Mouse (Mus musculus) liver, adult 2 months (tissue): ENCODE results near the gene Pde9a. TPM values are rescaled to one million over a fixed set of nuclear protein-coding genes. Genes with fewer than 3 reads are reported as not detected.

ENCODE experiments used
- DNase-seq: peaks from one replicate; pipeline ENCODE4 v3.0.0-alpha.2; 2011; ENCODE audit warnings: low read depth, low spot score; ENCODE audit errors: extremely low read depth
- H3K27ac ChIP-seq: fragments of 200-500 bp; replicated peaks from 2 replicates; pipeline ENCODE4 v1.5.1; 2012; ENCODE audit warnings: low read depth, mild to moderate bottlenecking, control low read depth, inconsistent platforms, low read length; ENCODE audit not compliant: insufficient read depth
- H3K27me3 ChIP-seq: fragments of 200-500 bp; 2 replicates; pipeline ENCODE4 v1.6.1; 2012; ENCODE audit warnings: mild to moderate bottlenecking, moderate library complexity, low read length, inconsistent platforms; ENCODE audit not compliant: control insufficient read depth, insufficient read depth
- H3K36me3 ChIP-seq: fragments of 200-500 bp; 2 replicates; pipeline ENCODE4 v1.6.1; 2012; ENCODE audit warnings: low read length, inconsistent platforms; ENCODE audit not compliant: control insufficient read depth, insufficient read depth
- H3K4me1 ChIP-seq: fragments of 200-500 bp; 2 replicates; pipeline ENCODE4 v1.6.1; 2011; ENCODE audit warnings: low read length; ENCODE audit not compliant: control insufficient read depth, insufficient read depth
- H3K4me3 ChIP-seq: fragments of 200-500 bp; 2 replicates; pipeline ENCODE4 v1.5.1; 2011; ENCODE audit warnings: low read depth, mild to moderate bottlenecking, control low read depth, low read length, moderate library complexity; ENCODE audit not compliant: insufficient read depth
- H3K79me2 ChIP-seq: fragments of 200-500 bp; 2 replicates; pipeline ENCODE4 v1.6.1; 2012; ENCODE audit warnings: inconsistent platforms, mild to moderate bottlenecking, low read length, moderate library complexity; ENCODE audit not compliant: control insufficient read depth, insufficient read depth
- H3K9ac ChIP-seq: fragments of 200-500 bp; 2 replicates; pipeline ENCODE4 v1.6.1; 2012; ENCODE audit warnings: low read depth, mild to moderate bottlenecking, control low read depth, inconsistent platforms, low read length
- CTCF ChIP-seq: fragments of 200-500 bp; IDR thresholded peaks from 2 replicates; pipeline ENCODE4 v1.5.1; 2011; ENCODE audit warnings: low read depth, low read length, control low read depth
- POLR2A ChIP-seq: fragments of 200-500 bp; IDR thresholded peaks from 2 replicates; pipeline ENCODE4 v1.6.1; 2011; ENCODE audit warnings: low read length, control low read depth; ENCODE audit not compliant: insufficient read depth; ENCODE audit errors: extremely low read depth
- WGBS: fragments of 180-500 bp; shearing (Covaris S2); methylation state at CpG from one replicate; pipeline ENCODE4 v1.1.7; 2018; 5-methylcytosine and 5-hydroxymethylcytosine counted together
- polyA plus RNA-seq: library from polyadenylated mRNA; depleted of rRNA; stranded (reverse); fragments of >200 nt; gene quantifications from 2 replicates; pipeline ENCODE4 v1.2.3, GENCODE M21; 2012; rRNA removed
- total RNA-seq: library from RNA; depleted of rRNA; stranded (reverse); fragments of >200 nt; gene quantifications from 2 replicates; pipeline ENCODE4 v1.2.3, GENCODE M21; 2014; rRNA removed

Gene Pde9a
- total RNA-seq (9.1 and 12.6 TPM in 2 replicates), polyA plus RNA-seq (51.1 and 66.9 TPM in 2 replicates)

- H3K79me2 ChIP-seq = peaks cover 22% of the 10 kb centered on the region
- no peaks in the 10 kb centered on the region for H3K36me3 ChIP-seq
- WGBS = 5% methylated on average over 52 of the region's 56 CpGs
- peak within 1 kb of the TSS; percentile 94 for H3K4me3 ChIP-seq
- peak within 1 kb of the TSS; percentile 86 for H3K27ac ChIP-seq
- no peaks in the 10 kb centered on the region for H3K27me3 ChIP-seq
- no peak for DNase-seq
- TF ChIP-seq CTCF (no peak), POLR2A (0 out of 2 replicates have a peak, but pooled peaks have one; percentile 47)
- H3K9ac ChIP-seq = peak within 1 kb of the TSS; percentile 76
- H3K4me1 ChIP-seq = peaks cover 33% of the 10 kb centered on the region
Measured at GRCm38 (mm10) chr17:31385671-31386665, at the start of gene Pde9a. Gene Pde9a (plus strand): TSS chr17:31386210.

- no peaks in the 10 kb centered on the region for H3K36me3 ChIP-seq
- no peak overlapping the region for H3K4me3 ChIP-seq
- DNase-seq = no peak
- H3K27me3 ChIP-seq = no peaks in the 10 kb centered on the region
- no peaks in the 10 kb centered on the region for H3K79me2 ChIP-seq
- no peak for TF ChIP-seq POLR2A
- no peak for TF ChIP-seq CTCF
- no peaks in the 10 kb centered on the region for H3K4me1 ChIP-seq
- H3K9ac ChIP-seq = no peak overlapping the region
- no peak overlapping the region for H3K27ac ChIP-seq
- 94% methylated on average over 2 of the region's 2 CpGs for WGBS
Measured at GRCm38 (mm10) chr17:31339769-31340168, 46.2 kb upstream of the Pde9a start.

- Histone ChIP-seq H3K27ac (no peak overlapping the region), H3K4me1 (no peaks in the 10 kb centered on the region), H3K79me2 (no peaks in the 10 kb centered on the region), H3K4me3 (no peak overlapping the region), H3K36me3 (no peaks in the 10 kb centered on the region), H3K27me3 (no peaks in the 10 kb centered on the region), H3K9ac (no peak overlapping the region)
- TF ChIP-seq POLR2A (no peak), CTCF (no peak)
- WGBS = 84% methylated on average over 6 of the region's 6 CpGs
- no peak for DNase-seq
Measured at GRCm38 (mm10) chr17:31342191-31342590, 43.8 kb upstream of the Pde9a start.

GRCm38 (mm10) chr17:31344172-31344801 is 41.7 kb upstream of the Pde9a start:
- DNase-seq = peak; percentile 51

GRCm38 (mm10) chr17:31344816-31345215 is 41.2 kb upstream of the Pde9a start:
- 35% methylated on average over 3 of the region's 3 CpGs for WGBS
- no peak overlapping the region for H3K27ac ChIP-seq
- DNase-seq = peak; percentile 59
- H3K9ac ChIP-seq = no peak overlapping the region
- H3K36me3 ChIP-seq = no peaks in the 10 kb centered on the region
- H3K79me2 ChIP-seq = no peaks in the 10 kb centered on the region
- TF ChIP-seq POLR2A (no peak), CTCF (no peak)
- no peaks in the 10 kb centered on the region for H3K4me1 ChIP-seq
- no peaks in the 10 kb centered on the region for H3K27me3 ChIP-seq
- H3K4me3 ChIP-seq = no peak overlapping the region

More at GRCm38 (mm10) chr17:31344172-31344801, 41.7 kb upstream of the Pde9a start:
- TF ChIP-seq CTCF (peak; percentile 88), POLR2A (no peak)
- Histone ChIP-seq H3K79me2 (no peaks in the 10 kb centered on the region), H3K4me1 (no peaks in the 10 kb centered on the region), H3K36me3 (no peaks in the 10 kb centered on the region), H3K4me3 (no peak overlapping the region), H3K27me3 (no peaks in the 10 kb centered on the region), H3K9ac (no peak overlapping the region), H3K27ac (no peak overlapping the region)
- WGBS = 46% methylated on average over 5 of the region's 5 CpGs

- 50% methylated on average over 5 of the region's 5 CpGs for WGBS
- no peak for TF ChIP-seq CTCF
- TF ChIP-seq POLR2A = no peak
- Histone ChIP-seq H3K4me3 (no peak overlapping the region), H3K27ac (no peak overlapping the region), H3K27me3 (no peaks in the 10 kb centered on the region), H3K79me2 (no peaks in the 10 kb centered on the region), H3K36me3 (no peaks in the 10 kb centered on the region), H3K4me1 (no peaks in the 10 kb centered on the region), H3K9ac (no peak overlapping the region)
- peak; percentile 56 for DNase-seq
Measured at GRCm38 (mm10) chr17:31348129-31348528, 37.9 kb upstream of the Pde9a start.
